Mouse (Mus musculus) E14TG2a.4 (cell line): ENCODE measurements around the gene Ky.

Experiments
- H3K27me3 ChIP-seq: 2 replicates; pipeline ENCODE4 v1.6.1; 2014; ENCODE audit warnings: low read length, control low read depth; ENCODE audit not compliant: insufficient read depth
- H3K36me3 ChIP-seq: 2 replicates; pipeline ENCODE4 v1.6.1; 2014; ENCODE audit warnings: low read length, control low read depth; ENCODE audit not compliant: insufficient read depth
- H3K4me1 ChIP-seq: replicated peaks from 2 replicates; pipeline ENCODE4 v1.6.1; 2014; ENCODE audit warnings: low read depth, low read length, control low read depth
- H3K4me3 ChIP-seq: replicated peaks from 2 replicates; pipeline ENCODE4 v1.5.1; 2014; ENCODE audit warnings: mild to moderate bottlenecking, low read length
- H3K9me3 ChIP-seq: 2 replicates; pipeline ENCODE4 v1.6.1; 2014; ENCODE audit warnings: low read length, control low read depth
- CTCF ChIP-seq: conservative IDR thresholded peaks from 2 replicates; pipeline ENCODE4 v1.5.1; 2014; ENCODE audit warnings: low read length
- NANOG ChIP-seq: IDR thresholded peaks from 2 replicates; pipeline ENCODE4 v1.6.1; 2014; ENCODE audit warnings: borderline replicate concordance, low read length, mixed read lengths
- POU5F1 ChIP-seq: IDR thresholded peaks from 2 replicates; pipeline ENCODE4 v1.6.1; 2014; ENCODE audit warnings: low read length, borderline replicate concordance

Ky gene

DNA sequence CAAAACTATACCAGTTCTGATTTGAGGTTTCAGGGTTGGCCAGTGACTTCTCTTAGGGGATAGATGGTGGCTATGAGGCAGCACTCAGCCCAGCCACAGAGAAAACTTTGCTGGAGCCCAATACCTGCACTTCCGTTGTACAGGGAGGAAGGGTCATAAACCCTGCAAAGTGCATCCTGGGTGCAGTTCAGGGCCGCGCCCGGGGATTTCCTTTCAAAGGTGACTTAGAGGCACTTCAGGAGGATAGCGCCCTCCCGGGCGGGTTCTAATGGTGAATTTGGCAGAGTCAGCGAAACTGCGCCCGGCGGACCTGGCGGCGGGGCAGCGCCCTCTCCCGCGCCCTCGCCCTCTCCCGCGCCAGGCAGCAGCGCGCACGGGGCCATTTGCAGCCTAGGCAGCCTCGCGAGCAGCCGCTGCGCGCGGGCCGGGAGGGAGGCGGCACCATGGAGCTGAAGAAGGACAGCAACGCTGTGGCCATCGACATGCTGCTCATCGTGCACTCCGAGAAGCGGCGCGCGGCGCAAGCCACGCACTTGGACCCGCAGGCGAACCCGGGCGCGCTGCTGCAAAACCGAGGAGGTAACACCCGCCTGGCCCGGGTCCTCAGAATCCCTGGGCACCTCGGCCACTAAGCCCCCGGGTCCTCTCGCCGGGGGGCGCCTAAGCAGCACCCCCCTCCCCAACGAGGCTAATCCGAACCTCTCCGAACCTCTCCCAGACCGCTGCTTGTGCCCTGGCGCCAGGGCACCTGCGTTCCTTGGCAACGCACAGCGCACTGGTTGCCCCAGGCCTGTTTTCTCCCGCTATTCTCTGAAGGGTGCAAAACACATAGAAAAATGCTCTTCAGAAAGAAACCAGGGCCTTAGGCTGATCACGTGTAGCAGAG lies at the start of gene Ky:
Ky (plus strand) TSS at position 51 of the 886 bp plus-strand sequence.
- H3K27me3 ChIP-seq = peaks cover 74% of the 10 kb centered on the region
- H3K9me3 ChIP-seq = no peaks in the 10 kb centered on the region
- H3K36me3 ChIP-seq = no peaks in the 10 kb centered on the region
- H3K4me1 ChIP-seq = peaks cover 20% of the 10 kb centered on the region
- TF ChIP-seq POU5F1 = no peak
- no peak for TF ChIP-seq NANOG
- no peak for TF ChIP-seq CTCF
- H3K4me3 ChIP-seq = peak within 1 kb of the TSS; percentile 79

DNA sequence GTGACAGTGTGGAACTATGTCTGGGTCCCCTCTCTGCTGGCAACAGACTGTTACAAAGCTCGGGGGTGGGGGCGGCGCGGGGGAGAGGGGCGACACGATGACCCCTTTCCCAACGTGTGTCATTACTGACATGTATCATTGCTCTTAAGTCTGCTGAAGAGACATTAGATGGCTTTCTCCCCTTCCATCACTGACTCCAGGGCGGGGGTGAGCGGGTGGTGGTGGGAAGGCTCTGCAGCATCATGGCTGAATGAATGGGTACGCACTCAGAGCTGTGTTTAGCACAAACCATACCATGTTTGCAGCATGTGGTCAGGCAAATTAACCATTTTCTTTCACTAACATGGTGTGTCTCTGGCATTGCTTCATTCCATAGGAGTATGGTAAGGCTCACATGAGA lies 43.3 kb upstream of the Ky start:
- Histone ChIP-seq H3K4me1 (peaks cover 30% of the 10 kb centered on the region), H3K27me3 (0 out of 2 replicates have a peak, but pooled peaks cover 9% of the 10 kb centered on the region), H3K9me3 (peaks cover 13% of the 10 kb centered on the region), H3K4me3 (no peak overlapping the region), H3K36me3 (no peaks in the 10 kb centered on the region)
- no peak for TF ChIP-seq POU5F1
- no peak for TF ChIP-seq NANOG
- no peak for TF ChIP-seq CTCF

DNA sequence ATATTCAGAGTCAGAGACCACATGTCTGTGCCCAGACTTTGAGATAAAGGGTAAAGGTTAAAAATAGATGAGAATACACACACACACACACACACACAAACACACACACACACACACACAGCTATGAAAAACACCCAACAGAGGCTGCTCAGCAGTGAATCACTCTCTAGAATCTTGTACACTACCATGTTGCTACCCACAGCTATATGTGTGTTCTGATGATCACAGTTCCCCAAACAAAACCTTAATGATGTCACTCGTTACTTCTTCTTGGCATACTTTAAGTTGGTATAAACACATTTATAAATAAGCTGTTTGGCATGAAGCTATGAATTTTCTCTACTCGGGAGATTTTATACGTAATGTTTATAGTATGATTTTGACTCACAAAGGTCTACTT lies 40.5 kb upstream of the Ky start:
- Histone ChIP-seq H3K4me1 (peaks cover 30% of the 10 kb centered on the region), H3K27me3 (0 out of 2 replicates have a peak, but pooled peaks cover 4% of the 10 kb centered on the region), H3K36me3 (no peaks in the 10 kb centered on the region), H3K4me3 (no peak overlapping the region), H3K9me3 (peaks cover 13% of the 10 kb centered on the region)
- TF ChIP-seq CTCF = no peak
- TF ChIP-seq POU5F1 = no peak
- no peak for TF ChIP-seq NANOG

DNA sequence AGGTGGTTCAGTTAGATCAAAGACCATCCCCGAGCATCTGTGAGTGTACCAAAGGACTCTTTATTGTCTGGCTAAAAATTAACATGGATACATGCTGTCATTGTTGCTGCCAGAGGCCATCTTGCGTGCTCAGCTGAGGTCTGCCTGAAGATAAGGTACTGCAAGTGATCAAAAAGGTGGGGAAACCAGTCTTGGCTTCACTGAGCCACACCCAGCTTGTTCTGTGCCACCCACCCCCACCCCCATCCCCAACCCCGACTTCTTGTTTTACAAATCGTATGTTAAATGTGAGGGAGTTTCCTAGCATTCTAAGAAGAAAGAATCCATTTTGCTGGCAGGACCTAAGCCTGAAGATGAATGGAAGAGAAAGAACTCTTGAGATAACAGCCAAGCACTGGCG lies 39.8 kb upstream of the Ky start:
- H3K4me3 ChIP-seq = no peak overlapping the region
- H3K36me3 ChIP-seq = no peaks in the 10 kb centered on the region
- peaks cover 33% of the 10 kb centered on the region for H3K4me1 ChIP-seq
- H3K9me3 ChIP-seq = peaks cover 13% of the 10 kb centered on the region
- no peak for TF ChIP-seq CTCF
- no peak for TF ChIP-seq NANOG
- no peak for TF ChIP-seq POU5F1
- 0 out of 2 replicates have a peak, but pooled peaks cover 4% of the 10 kb centered on the region for H3K27me3 ChIP-seq

DNA sequence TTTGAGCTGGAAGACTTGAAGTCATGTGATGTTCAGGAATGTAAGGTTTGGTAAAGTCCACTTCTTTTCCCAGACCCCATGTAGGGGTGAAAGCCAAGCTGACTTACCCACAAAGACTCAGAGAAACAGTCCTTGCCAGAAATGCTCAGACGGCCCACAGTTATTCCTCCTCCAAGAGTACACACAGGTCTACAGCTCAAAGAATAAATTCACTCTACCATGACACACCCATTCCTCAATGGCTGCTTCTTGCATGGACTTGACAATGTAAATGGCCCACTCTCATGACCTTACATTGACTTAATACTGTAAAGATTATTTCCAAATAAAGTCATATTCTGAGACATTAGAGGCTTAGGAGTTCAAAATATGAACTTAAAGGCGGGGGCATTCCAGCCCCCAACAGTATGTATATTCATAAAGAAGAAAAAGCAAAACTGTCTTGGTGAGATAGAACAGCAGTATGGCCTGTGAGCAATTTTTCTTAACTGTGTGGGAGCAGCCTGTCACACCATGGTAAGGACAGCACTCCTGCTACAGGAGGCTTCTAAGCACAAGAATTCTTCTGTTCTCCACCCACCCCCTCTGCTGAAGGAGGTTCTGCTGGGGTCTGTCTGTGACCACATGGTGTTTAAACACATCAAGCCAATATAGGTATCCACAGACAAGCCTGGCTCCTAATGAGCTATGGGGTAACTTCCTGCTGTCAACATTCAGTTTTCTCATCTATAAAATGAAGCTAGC lies 35.3 kb upstream of the Ky start:
- TF ChIP-seq NANOG (no peak), CTCF (no peak)
- H3K36me3 ChIP-seq = no peaks in the 10 kb centered on the region
- H3K9me3 ChIP-seq = peaks cover 13% of the 10 kb centered on the region
- no peaks in the 10 kb centered on the region for H3K27me3 ChIP-seq
- peaks cover 13% of the 10 kb centered on the region for H3K4me1 ChIP-seq
- no peak overlapping the region for H3K4me3 ChIP-seq

DNA sequence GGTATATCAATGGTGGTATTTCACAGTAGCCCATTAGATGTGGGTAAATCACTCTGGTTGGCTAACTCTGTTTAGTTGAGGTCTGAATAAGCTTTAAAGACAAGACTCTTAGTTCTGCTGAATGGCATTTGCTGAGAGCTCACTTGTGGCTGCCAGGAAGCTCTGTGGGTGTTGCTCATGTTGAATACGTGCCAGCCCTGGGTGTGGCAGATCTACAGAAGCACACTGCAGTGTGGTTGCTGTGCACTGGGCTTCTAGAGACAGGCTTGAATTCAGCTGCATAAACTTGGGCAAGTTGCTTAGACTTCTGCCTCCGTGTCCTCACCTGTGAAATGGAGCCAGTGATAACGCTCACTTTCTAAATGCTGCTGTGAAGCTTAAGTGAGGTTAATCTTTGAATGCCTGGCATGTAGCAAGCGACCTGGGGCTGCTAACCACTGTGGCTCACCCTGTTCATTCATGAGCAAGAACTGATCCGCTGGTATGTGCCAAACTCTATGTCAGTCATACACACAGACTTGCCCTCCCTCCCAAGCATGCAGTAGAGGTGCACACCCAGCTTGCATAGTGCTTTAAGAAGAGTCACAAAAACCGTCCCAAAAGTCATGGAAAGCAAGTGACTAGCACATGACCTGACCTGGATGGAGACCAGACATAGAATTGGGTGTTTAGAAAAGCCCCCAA lies 27.6 kb upstream of the Ky start:
- no peaks in the 10 kb centered on the region for H3K9me3 ChIP-seq
- H3K4me1 ChIP-seq = no peaks in the 10 kb centered on the region; the same call in 1 of the 2 replicates
- no peak overlapping the region for H3K4me3 ChIP-seq
- peaks cover 11% of the 10 kb centered on the region for H3K27me3 ChIP-seq
- no peaks in the 10 kb centered on the region for H3K36me3 ChIP-seq
- TF ChIP-seq NANOG (no peak), POU5F1 (no peak), CTCF (no peak)

DNA sequence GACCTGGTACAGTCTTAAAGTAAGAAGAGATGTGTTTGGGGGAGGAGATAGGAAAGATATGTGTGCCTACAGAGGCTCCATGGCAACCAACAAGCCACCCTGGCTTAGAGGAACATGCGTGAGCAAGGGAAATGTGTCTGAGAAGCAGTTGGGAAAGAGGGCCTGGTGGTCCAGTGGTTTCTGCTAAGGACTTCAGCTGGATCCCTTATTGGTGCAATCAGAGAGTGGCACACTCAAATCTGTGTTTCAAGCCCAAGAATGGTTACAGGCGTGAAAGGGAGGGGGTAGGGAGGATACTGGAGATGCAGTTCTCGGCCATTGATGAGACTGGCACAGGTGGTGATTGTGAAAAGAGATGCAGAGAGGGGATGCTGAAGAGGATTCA lies 27.1 kb upstream of the Ky start:
- TF ChIP-seq POU5F1 (no peak), NANOG (no peak), CTCF (no peak)
- Histone ChIP-seq H3K4me3 (no peak overlapping the region), H3K27me3 (peaks cover 11% of the 10 kb centered on the region), H3K36me3 (no peaks in the 10 kb centered on the region), H3K9me3 (no peaks in the 10 kb centered on the region), H3K4me1 (no peaks in the 10 kb centered on the region; the same call in 1 of the 2 replicates)

DNA sequence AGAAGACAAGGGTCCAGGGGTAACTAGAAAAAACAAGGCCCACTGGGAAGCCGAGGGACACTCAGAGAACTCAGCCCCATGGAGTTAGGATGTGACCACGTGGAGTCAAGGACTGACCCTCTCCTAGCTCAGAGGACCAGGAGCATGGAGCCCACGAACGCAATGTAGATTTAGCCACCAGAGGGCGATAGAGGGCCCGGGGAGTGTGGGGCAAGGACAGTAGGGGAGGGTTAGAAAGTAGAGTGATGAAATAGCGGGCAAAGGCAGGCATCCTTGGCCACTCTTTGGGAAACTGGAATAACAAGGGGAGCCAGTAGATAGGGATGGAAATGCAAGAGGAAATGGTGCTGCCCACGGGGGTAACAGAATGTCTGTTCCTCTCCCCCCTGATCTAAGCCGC lies 26.5 kb upstream of the Ky start:
- Histone ChIP-seq H3K27me3 (peaks cover 11% of the 10 kb centered on the region), H3K9me3 (no peaks in the 10 kb centered on the region), H3K36me3 (no peaks in the 10 kb centered on the region), H3K4me1 (no peaks in the 10 kb centered on the region; the same call in 1 of the 2 replicates), H3K4me3 (no peak overlapping the region)
- peak; percentile 96 for TF ChIP-seq CTCF
- no peak for TF ChIP-seq POU5F1
- TF ChIP-seq NANOG = no peak
